Mouse (Mus musculus) limb, embryonic 10.5 days (tissue): ENCODE data around the gene Etl4. TPM values are rescaled to one million over a fixed set of nuclear protein-coding genes. Genes with fewer than 3 reads are reported as not detected.

ENCODE experiments used
- DNase-seq: peaks from one replicate; pipeline ENCODE4 v3.0.0-alpha.2; 2017; ENCODE audit warnings: low spot score
- H3K27ac ChIP-seq: fragments of 300-500 bp; sonication (generic); 2 replicates; pipeline ENCODE4 v1.5.1; 2016; ENCODE audit warnings: mild to moderate bottlenecking
- H3K27me3 ChIP-seq: fragments of 300-500 bp; sonication (generic); 2 replicates; pipeline ENCODE4 v1.6.1; 2016; ENCODE audit warnings: low read depth, mild to moderate bottlenecking; ENCODE audit not compliant: poor library complexity, severe bottlenecking
- H3K36me3 ChIP-seq: fragments of 300-500 bp; sonication (generic); 2 replicates; pipeline ENCODE4 v1.6.1; 2016; ENCODE audit warnings: mild to moderate bottlenecking, moderate library complexity
- H3K4me1 ChIP-seq: fragments of 300-500 bp; sonication (generic); 2 replicates; pipeline ENCODE4 v1.6.1; 2016
- H3K4me3 ChIP-seq: fragments of 300-500 bp; sonication (generic); 2 replicates; pipeline ENCODE4 v1.5.1; 2016; ENCODE audit warnings: mild to moderate bottlenecking, moderate library complexity
- H3K9me3 ChIP-seq: fragments of 300-500 bp; sonication (generic); replicated peaks from 2 replicates; pipeline ENCODE4 v1.6.1; 2016; ENCODE audit warnings: mild to moderate bottlenecking
- WGBS: fragments of 180-500 bp; shearing (Covaris S2); methylation state at CpG from one replicate; pipeline ENCODE4 v1.1.7; 2016; 5-methylcytosine and 5-hydroxymethylcytosine counted together
- polyA plus RNA-seq: library from polyadenylated mRNA; unstranded; fragments of >200 nt; fragmentation: Nextera tagmentation; extraction: Ambion mirVana; gene quantifications from 2 replicates; pipeline ENCODE4 v1.2.1, GENCODE M21; 2016

Gene Etl4
- polyA plus RNA-seq, 1 experiment from 2014 or later: 13.5 TPM

DNA sequence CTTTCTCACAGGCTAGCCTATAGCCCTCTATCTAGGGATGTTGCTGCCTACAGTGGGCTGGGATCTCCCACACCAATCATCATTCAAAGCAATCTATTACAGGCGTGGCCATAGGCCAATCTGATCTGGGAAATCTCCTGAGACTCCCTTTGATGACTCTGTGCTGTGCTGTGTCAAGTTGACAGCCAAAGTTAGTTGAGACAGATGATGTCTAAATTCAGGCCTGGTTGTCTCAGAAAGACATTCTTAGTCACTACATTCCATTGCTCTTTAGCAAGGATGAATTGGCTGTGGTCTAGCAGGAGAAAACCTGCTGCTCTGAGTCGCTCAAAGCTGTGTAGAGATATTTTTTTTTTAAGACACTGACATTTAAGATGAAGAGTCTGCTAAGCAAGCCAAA, 374.8 kb downstream of the Etl4 start:
- H3K27me3 ChIP-seq: no peaks in the 10 kb centered on the region
- no peaks in the 10 kb centered on the region for H3K36me3 ChIP-seq
- no peaks in the 10 kb centered on the region for H3K4me1 ChIP-seq
- DNase-seq: no peak
- 49% methylated on average over 2 of the region's 2 CpGs for WGBS
- H3K4me3 ChIP-seq: no peak overlapping the region
- H3K9me3 ChIP-seq: no peaks in the 10 kb centered on the region
- H3K27ac ChIP-seq: no peak overlapping the region

DNA sequence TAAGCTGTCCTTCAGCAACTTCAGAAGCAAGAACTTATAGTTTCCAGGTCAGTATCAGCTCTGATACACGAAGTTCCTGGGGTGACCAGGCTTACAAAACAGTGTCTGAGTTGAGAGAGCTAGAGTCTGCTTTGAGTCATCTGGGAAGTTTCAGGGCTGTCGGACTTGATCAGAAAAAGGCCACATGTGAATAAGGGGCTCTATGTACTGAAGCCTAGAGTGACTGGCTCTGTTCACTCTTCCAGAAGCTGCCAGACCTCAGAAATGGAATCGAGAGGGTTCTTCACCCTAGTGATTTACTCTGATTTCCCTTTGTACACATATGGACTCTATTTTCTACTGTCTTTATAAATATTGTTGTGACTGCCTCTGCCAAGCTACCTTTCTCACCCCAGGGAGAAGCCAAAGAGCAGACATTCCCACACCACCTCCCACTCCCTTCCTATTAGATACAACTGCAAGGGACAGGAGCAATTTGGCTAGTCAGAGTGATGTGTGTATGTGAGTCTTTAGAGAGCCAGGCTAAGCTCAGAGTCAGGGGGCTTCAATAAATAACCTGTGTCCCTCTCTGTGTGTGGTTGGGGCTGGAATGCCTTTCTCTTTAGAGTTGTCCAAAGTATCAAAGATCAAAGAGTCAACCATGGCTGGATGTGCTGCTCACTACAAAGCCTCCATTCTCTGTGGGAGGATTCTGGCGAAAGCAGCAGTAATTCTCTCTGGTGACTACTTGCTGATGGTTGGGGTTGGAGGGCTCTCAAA, 381.6 kb downstream of the Etl4 start:
- DNase-seq: no peak
- Histone ChIP-seq H3K4me3 (no peak overlapping the region), H3K27me3 (no peaks in the 10 kb centered on the region), H3K36me3 (no peaks in the 10 kb centered on the region), H3K9me3 (no peaks in the 10 kb centered on the region), H3K4me1 (no peaks in the 10 kb centered on the region), H3K27ac (no peak overlapping the region)
- 25% methylated on average over 4 of the region's 4 CpGs for WGBS

DNA sequence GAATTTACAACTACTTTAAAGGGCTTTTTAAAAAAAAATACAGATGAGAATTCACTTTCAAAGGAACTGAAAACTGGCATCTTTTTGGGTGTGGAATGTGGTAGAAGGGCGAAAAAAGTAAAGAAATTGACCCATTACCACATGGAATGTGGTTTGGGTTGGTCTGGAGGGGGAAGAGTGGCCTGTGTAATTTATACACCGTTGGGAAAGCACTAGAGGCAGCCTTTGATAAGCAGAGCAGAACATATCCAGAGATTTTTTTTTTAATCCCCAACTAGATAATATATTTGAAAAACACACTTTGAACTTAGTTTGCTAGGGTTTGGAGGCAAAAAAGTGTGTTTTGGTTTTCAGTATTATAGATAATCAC, 382.1 kb downstream of the Etl4 start:
- Histone ChIP-seq H3K4me1 (no peaks in the 10 kb centered on the region), H3K9me3 (no peaks in the 10 kb centered on the region), H3K27me3 (no peaks in the 10 kb centered on the region), H3K36me3 (no peaks in the 10 kb centered on the region), H3K27ac (no peak overlapping the region), H3K4me3 (no peak overlapping the region)
- 22% methylated on average over 2 of the region's 2 CpGs for WGBS
- no peak for DNase-seq

DNA sequence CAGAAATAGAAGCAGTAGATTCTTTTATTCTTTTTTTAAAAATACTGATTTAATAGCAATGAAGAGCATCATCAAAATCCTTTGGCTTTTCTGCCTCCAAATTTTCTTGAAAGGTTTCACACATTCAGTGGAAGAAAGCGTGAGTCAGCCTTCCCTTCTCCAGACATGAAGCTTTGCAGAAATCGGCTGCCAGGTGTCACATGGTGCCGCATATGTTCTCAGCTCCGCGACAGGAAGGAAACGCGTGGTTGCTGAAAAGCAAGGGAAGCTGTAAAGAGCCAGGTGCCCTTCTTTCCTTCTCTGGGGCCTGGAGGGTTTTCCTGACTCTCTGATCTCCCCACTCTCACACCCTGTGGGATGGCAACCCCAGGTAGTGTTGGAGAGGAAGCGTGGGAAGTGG, 383.8 kb downstream of the Etl4 start:
- WGBS: 77% methylated on average over 8 of the region's 8 CpGs
- DNase-seq: no peak
- H3K27ac ChIP-seq: no peak overlapping the region
- no peak overlapping the region for H3K4me3 ChIP-seq
- H3K27me3 ChIP-seq: no peaks in the 10 kb centered on the region
- no peaks in the 10 kb centered on the region for H3K4me1 ChIP-seq
- no peaks in the 10 kb centered on the region for H3K36me3 ChIP-seq
- no peaks in the 10 kb centered on the region for H3K9me3 ChIP-seq

DNA sequence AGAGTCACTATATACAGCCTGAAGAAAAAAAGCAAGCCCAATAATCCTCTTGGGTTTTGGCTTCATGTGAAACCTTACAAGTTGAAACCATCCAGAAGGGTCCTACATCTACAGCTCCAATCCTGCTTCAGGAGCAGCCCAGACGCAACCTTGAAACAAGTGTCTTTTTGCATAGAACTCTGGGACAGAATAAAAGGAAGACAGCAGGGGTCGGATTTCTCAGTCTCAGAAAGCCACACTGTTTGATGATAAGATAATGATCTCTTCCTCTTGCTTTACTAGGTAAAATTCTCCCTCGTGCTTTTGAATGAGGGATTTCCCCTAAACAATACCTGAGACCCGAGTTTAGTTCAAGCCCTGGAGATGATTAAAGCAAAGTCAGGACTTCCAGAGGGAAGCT, 385.0 kb downstream of the Etl4 start:
- Histone ChIP-seq H3K4me3 (no peak overlapping the region), H3K9me3 (no peaks in the 10 kb centered on the region), H3K4me1 (no peaks in the 10 kb centered on the region), H3K36me3 (no peaks in the 10 kb centered on the region), H3K27ac (no peak overlapping the region), H3K27me3 (no peaks in the 10 kb centered on the region)
- DNase-seq: no peak
- WGBS: 26% methylated on average over 4 of the region's 4 CpGs

GRCm38 (mm10) chr2:20302517-20302916, 392.9 kb downstream of the Etl4 start:
- H3K9me3 ChIP-seq: no peaks in the 10 kb centered on the region
- H3K4me1 ChIP-seq: no peaks in the 10 kb centered on the region
- DNase-seq: no peak
- H3K27ac ChIP-seq: no peak overlapping the region
- H3K4me3 ChIP-seq: no peak overlapping the region
- no peaks in the 10 kb centered on the region for H3K36me3 ChIP-seq
- WGBS: 92% methylated on average over 3 of the region's 3 CpGs
- H3K27me3 ChIP-seq: no peaks in the 10 kb centered on the region

GRCm38 (mm10) chr2:20324954-20325353, 415.4 kb downstream of the Etl4 start:
- DNase-seq: no peak
- H3K4me3 ChIP-seq: no peak overlapping the region
- 78% methylated on average over 1 of the region's 1 CpGs for WGBS
- H3K36me3 ChIP-seq: no peaks in the 10 kb centered on the region
- no peaks in the 10 kb centered on the region for H3K27me3 ChIP-seq
- no peaks in the 10 kb centered on the region for H3K4me1 ChIP-seq
- no peaks in the 10 kb centered on the region for H3K9me3 ChIP-seq
- H3K27ac ChIP-seq: no peak overlapping the region

GRCm38 (mm10) chr2:20336176-20336575, 426.6 kb downstream of the Etl4 start:
- Histone ChIP-seq H3K9me3 (no peaks in the 10 kb centered on the region), H3K36me3 (no peaks in the 10 kb centered on the region), H3K4me3 (no peak overlapping the region), H3K27me3 (no peaks in the 10 kb centered on the region), H3K27ac (no peak overlapping the region), H3K4me1 (no peaks in the 10 kb centered on the region; the same call in 1 of the 2 replicates)
- DNase-seq: no peak
- WGBS: 89% methylated on average over 6 of the region's 6 CpGs

DNA sequence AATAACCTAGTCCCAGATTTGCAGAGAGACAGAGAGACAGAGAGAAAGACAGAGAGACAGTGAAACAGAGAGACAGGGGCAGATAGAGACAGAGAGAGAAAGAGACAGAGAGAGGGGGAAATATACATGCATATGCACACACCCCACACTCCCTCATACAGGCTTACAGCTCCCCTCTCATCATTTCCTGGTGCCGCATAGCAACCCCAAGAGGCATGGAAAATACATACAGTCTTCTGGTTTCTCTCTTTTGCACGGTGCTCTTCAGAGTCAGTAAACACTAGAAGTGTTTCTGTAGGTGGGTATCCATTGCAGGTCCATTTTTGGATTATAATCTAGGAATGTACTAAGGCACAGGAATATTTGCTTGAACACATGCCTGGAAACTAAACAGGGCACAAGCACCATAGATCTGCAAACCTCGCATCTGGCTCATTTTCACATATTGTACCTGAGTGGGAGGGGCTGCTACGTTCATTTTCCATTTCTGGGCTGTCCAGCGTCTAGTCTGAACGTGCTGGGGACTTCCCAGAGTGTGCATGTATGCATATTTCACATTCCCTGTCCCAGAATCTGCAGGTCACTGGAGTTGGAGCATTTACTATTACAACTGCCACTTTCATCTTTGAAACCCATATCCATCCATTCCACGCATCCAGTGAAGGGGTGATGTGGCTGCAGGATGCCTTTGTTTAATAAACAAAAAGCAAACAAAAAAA, 429.6 kb downstream of the Etl4 start:
- no peak overlapping the region for H3K4me3 ChIP-seq
- 74% methylated on average over 7 of the region's 7 CpGs for WGBS
- DNase-seq: no peak

DNA sequence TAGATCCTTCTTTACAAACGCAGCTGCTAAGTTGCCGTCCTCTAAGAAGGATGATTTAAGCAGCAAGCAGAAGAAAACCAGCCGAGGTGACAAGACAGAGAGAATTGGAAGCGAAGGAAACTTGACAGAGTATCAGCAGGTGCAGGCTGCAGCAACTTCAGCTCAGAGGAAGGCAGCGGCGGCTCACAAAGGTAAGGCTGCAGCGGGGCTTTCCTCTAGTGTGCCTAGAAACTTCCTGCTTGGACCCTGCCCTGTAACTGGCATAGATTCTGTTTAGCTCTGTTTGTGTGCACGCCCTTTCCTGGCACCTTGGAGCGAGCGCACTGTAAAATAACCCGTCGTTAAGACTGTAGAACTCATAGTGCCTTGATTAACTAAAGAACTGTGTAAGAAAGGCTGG, 430.3 kb downstream of the Etl4 start:
- Histone ChIP-seq H3K36me3 (no peaks in the 10 kb centered on the region), H3K4me3 (no peak overlapping the region), H3K27me3 (no peaks in the 10 kb centered on the region), H3K9me3 (no peaks in the 10 kb centered on the region), H3K4me1 (no peaks in the 10 kb centered on the region; the same call in 1 of the 2 replicates), H3K27ac (no peak overlapping the region)
- DNase-seq: no peak
- 36% methylated on average over 12 of the region's 12 CpGs for WGBS

More for the DNA sequence above, 429.6 kb downstream of the Etl4 start:
- H3K4me1 ChIP-seq: no peaks in the 10 kb centered on the region; the same call in 1 of the 2 replicates
- H3K9me3 ChIP-seq: no peaks in the 10 kb centered on the region
- no peaks in the 10 kb centered on the region for H3K27me3 ChIP-seq
- H3K36me3 ChIP-seq: no peaks in the 10 kb centered on the region
- no peak overlapping the region for H3K27ac ChIP-seq

- no peak for DNase-seq
- peaks cover 3% of the 10 kb centered on the region; the same call in 1 of the 2 replicates for H3K4me1 ChIP-seq
- no peak overlapping the region for H3K4me3 ChIP-seq
- no peaks in the 10 kb centered on the region for H3K36me3 ChIP-seq
- H3K27me3 ChIP-seq: no peaks in the 10 kb centered on the region
- WGBS: 77% methylated on average over 3 of the region's 3 CpGs
- H3K9me3 ChIP-seq: no peaks in the 10 kb centered on the region
- no peak overlapping the region for H3K27ac ChIP-seq
Measured at GRCm38 (mm10) chr2:20346873-20347272, 437.3 kb downstream of the Etl4 start.

- no peaks in the 10 kb centered on the region for H3K9me3 ChIP-seq
- 67% methylated on average over 5 of the region's 5 CpGs for WGBS
- DNase-seq: no peak
- peaks cover 3% of the 10 kb centered on the region; the same call in 1 of the 2 replicates for H3K4me1 ChIP-seq
- no peaks in the 10 kb centered on the region for H3K27me3 ChIP-seq
- no peak overlapping the region for H3K4me3 ChIP-seq
- no peak overlapping the region for H3K27ac ChIP-seq
- H3K36me3 ChIP-seq: no peaks in the 10 kb centered on the region
Measured at GRCm38 (mm10) chr2:20349268-20349667, 439.7 kb downstream of the Etl4 start.

- H3K36me3 ChIP-seq: no peaks in the 10 kb centered on the region
- H3K4me3 ChIP-seq: no peak overlapping the region
- peaks cover 3% of the 10 kb centered on the region; the same call in 1 of the 2 replicates for H3K4me1 ChIP-seq
- no peak for DNase-seq
- H3K27ac ChIP-seq: no peak overlapping the region
- no peaks in the 10 kb centered on the region for H3K9me3 ChIP-seq
- no peaks in the 10 kb centered on the region for H3K27me3 ChIP-seq
Measured at GRCm38 (mm10) chr2:20352796-20353195, 443.2 kb downstream of the Etl4 start.
